Mouse (Mus musculus) fat pad, adult 2 months (tissue): ENCODE results near the gene Prkca.

Source experiments
- DNase-seq: peaks from one replicate; pipeline ENCODE4 v3.0.0-alpha.2; 2011; ENCODE audit warnings: low read depth, low spot score; ENCODE audit errors: extremely low read depth

Gene Prkca

DNA sequence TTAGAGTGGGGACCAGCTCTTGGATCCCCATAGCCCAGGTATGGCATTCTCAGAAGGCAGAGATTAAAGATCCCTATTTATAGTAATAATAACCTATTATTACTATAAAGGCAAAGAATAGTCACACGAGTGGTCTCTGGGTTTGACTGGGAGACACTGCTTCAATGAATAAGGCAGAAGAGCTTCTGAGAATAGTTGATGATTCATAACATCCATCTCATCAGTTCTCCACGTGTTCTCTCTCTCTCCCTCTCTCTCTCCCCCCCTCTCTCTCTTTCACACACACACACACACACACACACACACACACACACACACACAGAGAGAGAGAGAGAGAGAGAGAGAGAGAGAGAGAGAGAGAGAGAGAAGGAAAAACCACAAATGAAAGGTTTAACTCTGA is 445.0 kb downstream of the Prkca start:
- DNase-seq = no peak

DNA sequence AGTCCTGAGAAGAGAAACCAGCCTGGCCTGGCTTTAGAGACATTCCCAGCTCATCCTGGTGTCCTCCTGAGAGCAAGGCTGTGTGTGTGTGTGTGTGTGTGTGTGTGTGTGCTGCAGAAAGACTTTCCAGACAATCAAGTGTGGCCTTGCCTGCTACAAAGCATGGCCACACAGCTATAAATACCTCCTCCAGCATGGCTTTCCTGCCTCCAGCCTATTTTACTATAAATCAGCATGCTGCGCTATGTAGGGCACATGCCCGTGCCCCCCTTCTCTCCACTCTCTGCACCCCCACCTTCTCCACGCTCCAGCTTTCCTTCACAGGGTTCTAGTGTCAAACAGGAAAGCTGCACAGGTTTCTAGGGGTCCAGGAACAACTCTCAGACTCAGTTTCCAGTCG is 448.1 kb downstream of the Prkca start:
- no peak for DNase-seq

DNA sequence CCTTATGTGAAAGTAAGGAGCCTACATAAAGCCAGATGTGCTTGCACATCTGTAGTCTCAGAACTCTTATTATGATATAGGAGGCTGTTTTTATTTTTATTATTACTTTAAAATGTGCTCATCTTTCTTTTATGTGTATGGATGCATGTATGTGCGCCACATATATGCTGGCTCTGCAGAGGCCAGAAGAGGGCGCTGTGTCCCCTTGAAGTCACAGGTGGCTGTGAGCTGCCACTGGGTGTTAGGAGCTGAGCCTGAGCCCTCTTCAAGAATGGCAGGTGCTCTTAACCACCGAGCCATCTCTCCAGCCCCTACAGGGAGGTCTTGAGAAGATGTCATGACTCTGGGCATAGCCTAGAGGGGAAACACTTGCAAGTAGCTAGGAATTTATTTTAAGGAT is 452.4 kb downstream of the Prkca start:
- DNase-seq = no peak

DNA sequence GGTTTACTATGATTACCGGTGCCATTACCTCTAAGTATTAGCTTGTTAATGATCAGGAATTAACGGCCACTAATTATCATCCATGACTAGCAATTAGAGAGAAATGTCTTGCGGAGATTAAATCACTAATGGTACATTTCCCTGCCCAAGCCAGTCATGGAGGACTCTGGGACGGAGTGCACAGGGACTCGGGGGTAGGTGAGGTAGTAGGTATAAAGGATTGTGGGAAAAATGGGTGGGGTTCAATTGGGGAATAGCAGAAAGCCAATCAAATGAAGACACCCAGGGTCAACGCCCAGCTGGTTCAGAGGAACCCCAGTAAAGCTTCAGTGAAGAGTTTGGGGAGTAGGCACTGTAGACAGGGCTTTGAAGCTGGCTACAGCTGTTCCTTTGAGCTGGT is 456.4 kb downstream of the Prkca start:
- DNase-seq = no peak
